Mouse (Mus musculus): ENCODE results near the gene Olfr478. TPM values are rescaled to one million over a fixed set of nuclear protein-coding genes. Genes with fewer than 3 reads are reported as not detected.
"Not testable (repeated sequence)": the region's sequence is repeated elsewhere in the genome, so short reads cannot be mapped to it uniquely, and the experiment has no call there.

Gene Olfr478
- total and polyA plus RNA-seq, 3 experiments: not detected

DNA sequence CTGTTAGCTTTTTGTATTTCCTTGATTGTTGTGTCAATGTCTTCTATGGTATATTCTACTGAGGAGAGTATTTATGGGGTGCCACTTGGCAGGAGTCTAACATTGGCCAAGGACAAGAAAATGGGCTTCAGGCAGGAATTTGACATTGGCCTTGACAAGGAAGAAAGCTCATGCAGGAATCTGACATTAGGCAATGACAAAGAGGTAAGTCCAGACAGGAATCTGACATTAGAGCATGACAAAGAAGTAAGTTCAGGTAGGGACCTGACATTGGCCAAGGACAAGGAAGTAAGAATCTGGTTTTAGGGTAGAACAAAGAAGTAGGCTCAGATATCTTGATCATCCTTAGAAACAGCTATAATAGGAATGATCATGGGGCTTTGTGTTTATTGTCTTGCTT lies 19.5 kb downstream of the Olfr478 start:
- not testable (repeated sequence) for H3K9me3 ChIP-seq (replicated peaks; ENCODE audit: insufficient read depth, low read length); DNase-seq (ENCODE audit: low read depth, low spot score); H3K4me1 ChIP-seq (ENCODE audit: control insufficient read depth in 1 of 2, insufficient read depth in 2 of 2, low read length in 2 of 2); H3K27ac ChIP-seq (ENCODE audit: control insufficient read depth, low read depth, low read length); H3K9ac ChIP-seq (ENCODE audit: control insufficient read depth, low read depth, low read length, poor library complexity, severe bottlenecking); H3K36me3 ChIP-seq (ENCODE audit: control insufficient read depth in 1 of 2, insufficient read depth in 2 of 2, low read length in 2 of 2); H3K79me2 ChIP-seq (ENCODE audit: control insufficient read depth, insufficient read depth, low read length, poor library complexity); H3K4me3 ChIP-seq (ENCODE audit: control insufficient read depth in 1 of 2, insufficient read depth in 1 of 2, low read depth in 2 of 2, low read length in 2 of 2); H3K27me3 ChIP-seq (ENCODE audit: control insufficient read depth in 1 of 2, insufficient read depth in 2 of 2, low read length in 2 of 2)

DNA sequence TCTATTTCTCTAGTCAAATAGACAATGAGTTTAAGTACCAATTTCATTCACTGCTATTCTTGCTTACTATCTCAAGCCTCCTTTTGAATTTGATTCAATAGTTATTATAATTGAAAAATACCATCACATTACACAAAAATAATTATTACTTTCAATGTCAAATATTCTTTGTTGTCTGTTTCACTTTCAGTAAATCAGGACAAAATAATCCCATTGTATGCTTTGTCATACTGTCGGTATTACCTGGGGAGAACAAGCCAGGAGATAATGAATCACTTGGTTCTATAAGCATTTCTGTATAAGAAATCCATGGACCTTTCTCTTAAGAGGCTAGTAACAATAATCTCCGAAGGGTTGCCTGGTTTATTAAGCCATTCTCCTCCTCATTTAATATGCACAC lies 47.4 kb downstream of the Olfr478 start, which contains the start of gene Olfr477:
Gene Olfr477, plus strand, starts transcription at position 301 of the 400 bp plus-strand sequence.
- TF ChIP-seq MAX (IDR thresholded peaks at IDR 0.05; ENCODE audit: low read length): no peak
- TF ChIP-seq CHD2 (IDR thresholded peaks at IDR 0.05; ENCODE audit: low read length): no peak
- TF ChIP-seq ETS1 (IDR thresholded peaks at IDR 0.05; ENCODE audit: low read depth, low read length): no peak
- DNase-seq (ENCODE audit: low read depth, low spot score): no peak
- H3K4me1 ChIP-seq (ENCODE audit: control insufficient read depth in 1 of 2, insufficient read depth in 2 of 2, low read length in 2 of 2): no peaks in the 10 kb centered on the region
- H3K27ac ChIP-seq (ENCODE audit: control insufficient read depth, low read depth, low read length): no peak within 1 kb of the TSS
- H3K27me3 ChIP-seq (ENCODE audit: control insufficient read depth in 1 of 2, insufficient read depth in 2 of 2, low read length in 2 of 2): no peaks in the 10 kb centered on the region
- H3K9me3 ChIP-seq (replicated peaks; ENCODE audit: insufficient read depth, low read length): no peaks in the 10 kb centered on the region
- H3K79me2 ChIP-seq (ENCODE audit: control insufficient read depth, insufficient read depth, low read length, poor library complexity): no peaks in the 10 kb centered on the region
- H3K9ac ChIP-seq (ENCODE audit: control insufficient read depth, low read depth, low read length, poor library complexity, severe bottlenecking): no peak within 1 kb of the TSS
- H3K36me3 ChIP-seq (ENCODE audit: control insufficient read depth in 1 of 2, insufficient read depth in 2 of 2, low read length in 2 of 2): no peaks in the 10 kb centered on the region
- H3K4me3 ChIP-seq (ENCODE audit: control insufficient read depth in 1 of 2, insufficient read depth in 1 of 2, low read depth in 2 of 2, low read length in 2 of 2): no peak within 1 kb of the TSS

Other genes starting within 250 kb of the Olfr478 start
- not detected in 2 replicates for gene Ovch2, start 232.8 kb downstream of the Olfr478 start, total RNA-seq (2012; rRNA removed)
- gene Ovch2, start 232.8 kb downstream of the Olfr478 start, polyA plus RNA-seq (2012; ENCODE audit: insufficient read depth in 1 of 2, insufficient read length in 2 of 2, low read depth in 1 of 2, low replicate concordance in 2 of 2, missing spikeins in 1 of 2): not detected
- gene Olfr467, start 221.7 kb downstream of the Olfr478 start, total RNA-seq (2012; rRNA removed): not detected in 2 replicates
- not detected for gene Olfr467, start 221.7 kb downstream of the Olfr478 start, polyA plus RNA-seq (2012; ENCODE audit: insufficient read depth in 1 of 2, insufficient read length in 2 of 2, low read depth in 1 of 2, low replicate concordance in 2 of 2, missing spikeins in 1 of 2)
- gene Olfr469, start 208.4 kb downstream of the Olfr478 start, total RNA-seq (2012; rRNA removed): not detected in 2 replicates
- not detected for gene Olfr469, start 208.4 kb downstream of the Olfr478 start, polyA plus RNA-seq (2012; ENCODE audit: insufficient read depth in 1 of 2, insufficient read length in 2 of 2, low read depth in 1 of 2, low replicate concordance in 2 of 2, missing spikeins in 1 of 2)
- gene Olfr470, start 186.5 kb downstream of the Olfr478 start, total RNA-seq (2012; rRNA removed): not detected in 2 replicates
- not detected for gene Olfr470, start 186.5 kb downstream of the Olfr478 start, polyA plus RNA-seq (2012; ENCODE audit: insufficient read depth in 1 of 2, insufficient read length in 2 of 2, low read depth in 1 of 2, low replicate concordance in 2 of 2, missing spikeins in 1 of 2)
- not detected in 2 replicates for gene Olfr472, start 136.1 kb downstream of the Olfr478 start, total RNA-seq (2012; rRNA removed)
- gene Olfr472, start 136.1 kb downstream of the Olfr478 start, polyA plus RNA-seq (2012; ENCODE audit: insufficient read depth in 1 of 2, insufficient read length in 2 of 2, low read depth in 1 of 2, low replicate concordance in 2 of 2, missing spikeins in 1 of 2): under 1 TPM in 1 of 2 experiments, not detected in 1; 0.01 TPM
- not detected in 2 replicates for gene Olfr473, start 103.5 kb downstream of the Olfr478 start, total RNA-seq (2012; rRNA removed)
- gene Olfr473, start 103.5 kb downstream of the Olfr478 start, polyA plus RNA-seq (2012; ENCODE audit: insufficient read depth in 1 of 2, insufficient read length in 2 of 2, low read depth in 1 of 2, low replicate concordance in 2 of 2, missing spikeins in 1 of 2): not detected
- not detected in 2 replicates for gene Olfr474, start 79.3 kb downstream of the Olfr478 start, total RNA-seq (2012; rRNA removed)
- gene Olfr474, start 79.3 kb downstream of the Olfr478 start, polyA plus RNA-seq (2012; ENCODE audit: insufficient read depth in 1 of 2, insufficient read length in 2 of 2, low read depth in 1 of 2, low replicate concordance in 2 of 2, missing spikeins in 1 of 2): not detected
- not detected in 2 replicates for gene Olfr476, start 69.2 kb downstream of the Olfr478 start, total RNA-seq (2012; rRNA removed)
- not detected for gene Olfr476, start 69.2 kb downstream of the Olfr478 start, polyA plus RNA-seq (2012; ENCODE audit: insufficient read depth in 1 of 2, insufficient read length in 2 of 2, low read depth in 1 of 2, low replicate concordance in 2 of 2, missing spikeins in 1 of 2)
- gene Olfr477, start 47.3 kb downstream of the Olfr478 start, total RNA-seq (2012; rRNA removed): not detected in 2 replicates
- not detected for gene Olfr477, start 47.3 kb downstream of the Olfr478 start, polyA plus RNA-seq (2012; ENCODE audit: insufficient read depth in 1 of 2, insufficient read length in 2 of 2, low read depth in 1 of 2, low replicate concordance in 2 of 2, missing spikeins in 1 of 2)
- not detected in 2 replicates for gene Olfr479, start 16.7 kb upstream of the Olfr478 start, total RNA-seq (2012; rRNA removed)
- gene Olfr479, start 16.7 kb upstream of the Olfr478 start, polyA plus RNA-seq (2012; ENCODE audit: insufficient read depth in 1 of 2, insufficient read length in 2 of 2, low read depth in 1 of 2, low replicate concordance in 2 of 2, missing spikeins in 1 of 2): not detected
- gene Olfr480, start 33.4 kb upstream of the Olfr478 start, total RNA-seq (2012; rRNA removed): not detected in 2 replicates
- not detected for gene Olfr480, start 33.4 kb upstream of the Olfr478 start, polyA plus RNA-seq (2012; ENCODE audit: insufficient read depth in 1 of 2, insufficient read length in 2 of 2, low read depth in 1 of 2, low replicate concordance in 2 of 2, missing spikeins in 1 of 2)
- not detected in 2 replicates for gene Olfr481, start 45.9 kb upstream of the Olfr478 start, total RNA-seq (2012; rRNA removed)
- not detected for gene Olfr481, start 45.9 kb upstream of the Olfr478 start, polyA plus RNA-seq (2012; ENCODE audit: insufficient read depth in 1 of 2, insufficient read length in 2 of 2, low read depth in 1 of 2, low replicate concordance in 2 of 2, missing spikeins in 1 of 2)
- gene Olfr482, start 63.6 kb upstream of the Olfr478 start, total RNA-seq (2012; rRNA removed): not detected in 2 replicates
- not detected for gene Olfr482, start 63.6 kb upstream of the Olfr478 start, polyA plus RNA-seq (2012; ENCODE audit: insufficient read depth in 1 of 2, insufficient read length in 2 of 2, low read depth in 1 of 2, low replicate concordance in 2 of 2, missing spikeins in 1 of 2)
- gene Olfr483, start 66.9 kb upstream of the Olfr478 start, total RNA-seq (2012; rRNA removed): not detected in 2 replicates
- gene Olfr483, start 66.9 kb upstream of the Olfr478 start, polyA plus RNA-seq (2012; ENCODE audit: insufficient read depth in 1 of 2, insufficient read length in 2 of 2, low read depth in 1 of 2, low replicate concordance in 2 of 2, missing spikeins in 1 of 2): not detected
- not detected in 2 replicates for gene Olfr484, start 93.5 kb upstream of the Olfr478 start, total RNA-seq (2012; rRNA removed)
- gene Olfr484, start 93.5 kb upstream of the Olfr478 start, polyA plus RNA-seq (2012; ENCODE audit: insufficient read depth in 1 of 2, insufficient read length in 2 of 2, low read depth in 1 of 2, low replicate concordance in 2 of 2, missing spikeins in 1 of 2): not detected
- gene Olfr485, start 125.9 kb upstream of the Olfr478 start, total RNA-seq (2012; rRNA removed): not detected in 2 replicates
- not detected for gene Olfr485, start 125.9 kb upstream of the Olfr478 start, polyA plus RNA-seq (2012; ENCODE audit: insufficient read depth in 1 of 2, insufficient read length in 2 of 2, low read depth in 1 of 2, low replicate concordance in 2 of 2, missing spikeins in 1 of 2)
- not detected in 2 replicates for gene Olfr486, start 138.8 kb upstream of the Olfr478 start, total RNA-seq (2012; rRNA removed)
- gene Olfr486, start 138.8 kb upstream of the Olfr478 start, polyA plus RNA-seq (2012; ENCODE audit: insufficient read depth in 1 of 2, insufficient read length in 2 of 2, low read depth in 1 of 2, low replicate concordance in 2 of 2, missing spikeins in 1 of 2): not detected
- gene Olfr487, start 180.6 kb upstream of the Olfr478 start, total RNA-seq (2012; rRNA removed): not detected in 2 replicates
- not detected for gene Olfr487, start 180.6 kb upstream of the Olfr478 start, polyA plus RNA-seq (2012; ENCODE audit: insufficient read depth in 1 of 2, insufficient read length in 2 of 2, low read depth in 1 of 2, low replicate concordance in 2 of 2, missing spikeins in 1 of 2)
- not detected in 2 replicates for gene Olfr488, start 224.4 kb upstream of the Olfr478 start, total RNA-seq (2012; rRNA removed)
- gene Olfr488, start 224.4 kb upstream of the Olfr478 start, polyA plus RNA-seq (2012; ENCODE audit: insufficient read depth in 1 of 2, insufficient read length in 2 of 2, low read depth in 1 of 2, low replicate concordance in 2 of 2, missing spikeins in 1 of 2): not detected